Mouse (Mus musculus) bone marrow macrophage, adult 2 months (primary cell): ENCODE data around the gene Cdh12. TPM values are rescaled to one million over a fixed set of nuclear protein-coding genes. Genes with fewer than 3 reads are reported as not detected.
"Not testable (repeated sequence)": the region's sequence is repeated elsewhere in the genome, so short reads cannot be mapped to it uniquely, and the experiment has no call there.

Experiments used
- H3K27ac ChIP-seq: 2 replicates; pipeline ENCODE4 v1.5.1; 2012; ENCODE audit warnings: low read depth, low read length; ENCODE audit not compliant: insufficient read depth
- H3K4me1 ChIP-seq: 2 replicates; pipeline ENCODE4 v1.6.1; 2012; ENCODE audit warnings: low read length; ENCODE audit not compliant: control insufficient read depth, insufficient read depth
- H3K4me3 ChIP-seq: 2 replicates; pipeline ENCODE4 v1.5.1; 2012; ENCODE audit warnings: mild to moderate bottlenecking, low read length, moderate library complexity; ENCODE audit not compliant: insufficient read depth
- CTCF ChIP-seq: IDR thresholded peaks from 2 replicates; pipeline ENCODE4 v1.5.1; 2012; ENCODE audit warnings: low read depth, mild to moderate bottlenecking, low read length, moderate library complexity
- POLR2A ChIP-seq: IDR thresholded peaks from 2 replicates; pipeline ENCODE4 v1.6.1; 2012; ENCODE audit warnings: mild to moderate bottlenecking, low read depth, low read length, borderline replicate concordance
- polyA plus RNA-seq: library from polyadenylated mRNA; stranded (reverse); fragments of >200 nt; gene quantifications from 2 replicates; pipeline ENCODE4 v1.2.4, GENCODE M21; 2012; ENCODE audit not compliant: missing spikeins, insufficient read depth, insufficient read length

Cdh12 gene
- polyA plus RNA-seq, 1 experiment: not detected

DNA sequence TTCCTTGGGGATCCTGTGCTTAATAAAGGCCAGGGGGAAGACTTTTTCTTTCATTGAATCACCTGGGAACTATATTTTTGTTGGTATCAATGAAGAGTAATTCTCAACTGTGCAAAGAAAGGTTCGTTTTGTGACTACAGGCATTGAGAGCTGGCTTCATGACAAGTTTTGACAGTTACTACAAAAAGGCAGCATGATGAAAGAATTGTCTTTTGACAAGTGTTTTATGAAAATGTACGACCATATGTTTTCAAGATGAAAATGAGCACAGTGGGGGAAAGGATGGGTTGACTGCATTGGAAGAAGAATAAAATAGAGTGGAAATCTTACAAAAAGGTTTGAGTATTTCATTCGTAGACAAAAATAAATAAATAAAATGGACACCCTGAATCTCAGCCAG lies 866.4 kb downstream of the Cdh12 start:
- Histone ChIP-seq H3K27ac (no peak overlapping the region), H3K4me3 (no peak overlapping the region), H3K4me1 (no peaks in the 10 kb centered on the region)
- no peak for TF ChIP-seq POLR2A
- TF ChIP-seq CTCF: no peak

GRCm38 (mm10) chr15:21343853-21344252 lies 894.8 kb downstream of the Cdh12 start:
- TF ChIP-seq POLR2A: no peak
- no peak for TF ChIP-seq CTCF
- no peak overlapping the region for H3K4me3 ChIP-seq
- H3K4me1 ChIP-seq: no peaks in the 10 kb centered on the region
- H3K27ac ChIP-seq: no peak overlapping the region

GRCm38 (mm10) chr15:21344323-21344722 lies 895.3 kb downstream of the Cdh12 start:
- no peak overlapping the region for H3K27ac ChIP-seq
- H3K4me3 ChIP-seq: no peak overlapping the region
- H3K4me1 ChIP-seq: no peaks in the 10 kb centered on the region
- no peak for TF ChIP-seq POLR2A
- TF ChIP-seq CTCF: no peak

GRCm38 (mm10) chr15:21344749-21345148 lies 895.7 kb downstream of the Cdh12 start:
- Histone ChIP-seq H3K4me3 (no peak overlapping the region), H3K27ac (no peak overlapping the region), H3K4me1 (no peaks in the 10 kb centered on the region)
- TF ChIP-seq POLR2A (no peak), CTCF (no peak)

DNA sequence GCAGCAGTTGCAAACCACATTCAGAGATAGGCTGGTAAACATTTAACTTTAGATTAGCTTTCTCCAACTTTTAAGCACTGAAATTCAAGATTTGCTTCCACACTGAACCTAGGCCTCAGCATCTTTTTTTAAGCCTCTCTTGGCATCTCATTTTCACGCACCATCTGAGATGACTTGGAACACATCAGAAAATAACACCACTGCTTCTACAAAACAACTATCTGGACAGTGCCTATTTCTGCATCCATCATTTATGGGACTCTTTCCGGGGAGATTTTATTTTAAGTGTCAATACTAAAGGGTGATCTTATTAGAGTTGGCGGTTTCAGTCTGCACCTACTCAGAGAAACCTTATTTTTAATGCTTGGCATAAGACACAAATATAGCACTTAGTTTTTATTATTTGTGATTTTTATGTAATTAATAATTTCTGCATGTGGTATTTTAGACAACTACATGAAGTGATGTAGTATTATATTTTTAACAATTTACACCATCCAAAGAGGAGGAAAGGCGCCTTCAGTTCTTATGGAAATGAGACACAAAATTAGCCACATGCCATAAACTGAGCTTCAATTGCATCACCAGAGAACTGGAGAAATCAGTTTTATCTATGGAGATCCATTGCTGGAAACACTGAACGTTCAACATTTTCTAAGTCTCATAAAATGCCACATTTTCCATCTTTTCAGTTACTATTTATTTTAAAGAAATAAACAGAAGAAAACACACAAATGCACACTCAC lies 906.5 kb downstream of the Cdh12 start:
- TF ChIP-seq POLR2A: no peak
- no peak for TF ChIP-seq CTCF
- no peaks in the 10 kb centered on the region for H3K4me1 ChIP-seq

GRCm38 (mm10) chr15:21366366-21366765 lies 917.3 kb downstream of the Cdh12 start:
- no peak overlapping the region for H3K27ac ChIP-seq
- H3K4me3 ChIP-seq: no peak overlapping the region
- H3K4me1 ChIP-seq: no peaks in the 10 kb centered on the region
- TF ChIP-seq CTCF: no peak
- no peak for TF ChIP-seq POLR2A

More for the DNA sequence above, 906.5 kb downstream of the Cdh12 start:
- Histone ChIP-seq H3K4me3 (no peak overlapping the region), H3K27ac (no peak overlapping the region)

- Histone ChIP-seq H3K4me1 (no peaks in the 10 kb centered on the region), H3K4me3 (no peak overlapping the region), H3K27ac (no peak overlapping the region)
- no peak for TF ChIP-seq POLR2A
- TF ChIP-seq CTCF: no peak
Observed at GRCm38 (mm10) chr15:21375460-21375859, 926.4 kb downstream of the Cdh12 start.

DNA sequence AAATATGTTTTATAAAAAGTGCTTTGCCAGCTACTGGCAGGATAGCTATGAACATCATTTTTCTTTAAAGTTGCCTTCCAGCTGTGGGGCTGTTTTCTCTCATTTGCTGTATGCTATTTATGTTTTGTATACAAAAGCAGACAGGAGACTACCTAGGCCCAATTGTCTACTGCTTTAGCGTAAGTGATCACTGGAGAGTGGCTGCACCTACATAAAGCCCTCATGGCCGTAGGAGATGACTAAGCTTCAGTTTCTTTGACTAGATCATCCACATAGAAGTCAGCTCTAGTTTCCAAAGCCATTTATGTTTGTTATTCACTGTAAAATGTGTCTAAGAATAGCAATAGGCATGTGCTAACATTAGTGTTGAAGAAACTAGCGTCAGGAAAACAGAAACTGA lies 926.8 kb downstream of the Cdh12 start:
- H3K27ac ChIP-seq: no peak overlapping the region
- H3K4me3 ChIP-seq: no peak overlapping the region
- TF ChIP-seq CTCF: no peak
- TF ChIP-seq POLR2A: no peak
- H3K4me1 ChIP-seq: no peaks in the 10 kb centered on the region

GRCm38 (mm10) chr15:21391442-21391841 lies 942.4 kb downstream of the Cdh12 start:
- H3K4me1 ChIP-seq, H3K4me3 ChIP-seq, H3K27ac ChIP-seq: not testable (repeated sequence)

DNA sequence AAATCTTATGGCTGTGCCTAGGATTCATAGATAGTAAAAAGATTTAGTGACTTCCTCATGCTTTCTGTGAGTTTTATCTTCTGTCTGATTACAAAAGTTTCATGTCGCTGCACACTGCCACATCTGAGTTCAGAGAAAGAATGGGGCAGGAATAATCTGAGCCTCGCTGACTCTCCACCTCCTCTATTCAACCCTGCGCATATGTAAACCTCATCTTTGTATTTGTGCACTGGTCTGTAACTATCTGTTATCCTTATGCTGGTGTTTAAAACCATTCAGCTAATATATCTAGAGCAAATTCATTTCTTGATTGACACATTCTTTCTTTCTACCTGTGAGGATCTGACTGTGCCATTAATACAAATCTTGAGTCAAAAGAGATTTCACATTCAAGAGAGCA lies 944.0 kb downstream of the Cdh12 start:
- TF ChIP-seq CTCF (no peak), POLR2A (no peak)
- Histone ChIP-seq H3K4me1 (no peaks in the 10 kb centered on the region), H3K4me3 (no peak overlapping the region), H3K27ac (no peak overlapping the region)

- Histone ChIP-seq H3K4me3 (no peak overlapping the region), H3K4me1 (no peaks in the 10 kb centered on the region), H3K27ac (no peak overlapping the region)
- no peak for TF ChIP-seq POLR2A
- TF ChIP-seq CTCF: no peak
Observed at GRCm38 (mm10) chr15:21405196-21405595, 956.1 kb downstream of the Cdh12 start.
